Mouse (Mus musculus): ENCODE results near the gene Ccn6. TPM values are rescaled to one million over a fixed set of nuclear protein-coding genes. Genes with fewer than 3 reads are reported as not detected.

Ccn6 gene
- polyA plus RNA-seq, 1 experiment = 0.05 TPM

DNA sequence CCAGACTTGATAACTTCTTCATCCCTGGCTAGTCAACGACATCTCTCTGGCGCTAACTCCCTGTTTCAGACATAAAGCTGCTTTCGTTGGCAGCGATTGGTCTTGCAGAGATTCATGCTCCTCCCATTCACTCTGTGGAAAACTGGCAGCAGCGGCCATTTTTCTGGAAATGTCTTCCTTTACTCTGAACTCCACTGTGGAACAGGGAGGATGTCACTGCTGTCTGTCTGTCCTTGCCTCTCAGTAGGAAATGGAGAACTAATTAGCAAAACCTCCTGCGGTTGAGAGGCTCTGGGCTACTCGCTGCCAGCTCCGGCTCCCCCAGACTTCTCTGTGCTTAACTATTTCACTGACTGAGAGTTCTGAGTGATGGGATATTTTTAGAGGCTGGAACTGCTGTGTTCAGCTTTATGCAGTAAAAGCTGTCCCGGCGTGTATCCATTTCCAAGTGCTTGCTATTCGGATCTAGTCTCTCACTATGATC, 2.1 kb upstream of the Ccn6 start:
- no peaks in the 10 kb centered on the region for H3K27me3 ChIP-seq (ENCODE audit: control insufficient read depth, insufficient read depth, low read length)
- peaks cover under 1% of the 10 kb centered on the region; the same call in 1 of the 2 replicates for H3K4me1 ChIP-seq (ENCODE audit: control insufficient read depth, insufficient read depth, insufficient read length)
- H3K36me3 ChIP-seq (ENCODE audit: control insufficient read depth, insufficient read depth, low read length) = no peaks in the 10 kb centered on the region
- 41% methylated on average over 11 of the region's 11 CpGs for WGBS
- no peak overlapping the region for H3K27ac ChIP-seq (ENCODE audit: insufficient read depth, low read length)
- TF ChIP-seq POLR2A (IDR thresholded peaks at IDR 0.05; ENCODE audit: low read depth, low read length) (no peak), CTCF (IDR thresholded peaks at IDR 0.05; ENCODE audit: extremely low read depth, insufficient read depth, insufficient read length, insufficient replicate concordance) (no peak)
- H3K4me3 ChIP-seq (ENCODE audit: extremely low read depth, insufficient read depth, insufficient read length) = no peak overlapping the region
- no peak for DNase-seq (ENCODE audit: low read depth in 1 of 2, low spot score in 2 of 2)

DNA sequence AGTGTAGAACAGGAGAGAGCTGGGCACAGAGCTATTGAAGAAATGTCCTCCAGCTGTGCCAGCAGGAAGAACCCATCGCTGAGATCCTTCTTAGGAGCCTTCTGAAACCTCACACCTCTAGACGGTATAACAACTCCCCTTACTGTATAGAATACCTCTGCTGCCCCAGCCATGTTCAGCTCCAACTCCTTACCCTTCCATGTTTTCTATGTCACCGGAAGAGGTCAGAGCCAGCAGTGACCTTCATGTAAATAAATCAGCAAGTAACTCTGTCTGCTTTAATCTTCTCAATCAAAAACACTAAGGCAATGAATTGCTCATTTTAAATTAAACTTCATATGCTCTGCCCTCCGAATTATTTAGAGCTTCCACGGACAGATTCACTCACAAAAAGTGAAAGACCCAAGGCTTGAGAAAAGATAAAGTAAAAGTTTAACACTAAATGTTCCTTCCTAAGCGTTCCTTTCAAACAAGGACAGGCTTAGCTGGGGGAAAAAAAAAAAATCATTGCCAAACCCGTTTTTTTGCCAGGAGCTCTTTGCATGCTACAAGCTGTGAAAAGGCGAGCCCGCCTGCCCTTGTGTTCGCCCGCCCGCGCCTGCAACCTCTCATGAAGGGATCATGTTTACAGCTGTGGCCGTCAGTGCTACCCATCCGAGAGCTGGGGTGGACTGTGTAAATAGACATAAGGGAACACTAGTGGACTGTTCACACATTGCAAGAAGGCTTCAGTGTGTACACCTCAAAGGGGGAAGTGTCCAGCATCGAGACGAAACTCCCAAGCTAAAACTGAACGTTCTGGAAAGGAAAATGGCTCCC, 719 bp downstream of the Ccn6 start:
- H3K4me3 ChIP-seq (ENCODE audit: extremely low read depth, insufficient read depth, insufficient read length) = no peak overlapping the region
- H3K36me3 ChIP-seq (ENCODE audit: control insufficient read depth, insufficient read depth, low read length) = no peaks in the 10 kb centered on the region
- TF ChIP-seq CTCF (IDR thresholded peaks at IDR 0.05; ENCODE audit: extremely low read depth, insufficient read depth, insufficient read length, insufficient replicate concordance) (no peak), POLR2A (IDR thresholded peaks at IDR 0.05; ENCODE audit: low read depth, low read length) (no peak)
- H3K27ac ChIP-seq (ENCODE audit: insufficient read depth, low read length) = no peak overlapping the region
- WGBS = 80% methylated on average over 18 of the region's 18 CpGs
- H3K27me3 ChIP-seq (ENCODE audit: control insufficient read depth, insufficient read depth, low read length) = no peaks in the 10 kb centered on the region
- H3K4me1 ChIP-seq (ENCODE audit: control insufficient read depth, insufficient read depth, insufficient read length) = no peaks in the 10 kb centered on the region
- no peak for DNase-seq (ENCODE audit: low read depth in 1 of 2, low spot score in 2 of 2)

GRCm38 (mm10) chr10:39161406-39161805, 2.2 kb downstream of the Ccn6 start:
- Histone ChIP-seq H3K4me1 (ENCODE audit: control insufficient read depth, insufficient read depth, insufficient read length) (no peaks in the 10 kb centered on the region), H3K4me3 (ENCODE audit: extremely low read depth, insufficient read depth, insufficient read length) (no peak overlapping the region), H3K27ac (ENCODE audit: insufficient read depth, low read length) (no peak overlapping the region), H3K27me3 (ENCODE audit: control insufficient read depth, insufficient read depth, low read length) (no peaks in the 10 kb centered on the region), H3K36me3 (ENCODE audit: control insufficient read depth, insufficient read depth, low read length) (no peaks in the 10 kb centered on the region)
- no peak for DNase-seq (ENCODE audit: low read depth in 1 of 2, low spot score in 2 of 2)
- no peak for TF ChIP-seq POLR2A (IDR thresholded peaks at IDR 0.05; ENCODE audit: low read depth, low read length)
- TF ChIP-seq CTCF (IDR thresholded peaks at IDR 0.05; ENCODE audit: extremely low read depth, insufficient read depth, insufficient read length, insufficient replicate concordance) = no peak
- WGBS = 93% methylated on average over 1 of the region's 1 CpGs

- no peak overlapping the region for H3K27ac ChIP-seq (ENCODE audit: insufficient read depth, low read length)
- no peaks in the 10 kb centered on the region for H3K36me3 ChIP-seq (ENCODE audit: control insufficient read depth, insufficient read depth, low read length)
- H3K4me1 ChIP-seq (ENCODE audit: control insufficient read depth, insufficient read depth, insufficient read length) = no peaks in the 10 kb centered on the region
- DNase-seq (ENCODE audit: low read depth in 1 of 2, low spot score in 2 of 2) = no peak
- H3K4me3 ChIP-seq (ENCODE audit: extremely low read depth, insufficient read depth, insufficient read length) = no peak overlapping the region
- TF ChIP-seq POLR2A (IDR thresholded peaks at IDR 0.05; ENCODE audit: low read depth, low read length) = no peak
- H3K27me3 ChIP-seq (ENCODE audit: control insufficient read depth, insufficient read depth, low read length) = no peaks in the 10 kb centered on the region
- WGBS = 83% methylated on average over 12 of the region's 12 CpGs
These were observed 5.3 kb downstream of the Ccn6 start for GRCm38 (mm10) chr10:39158306-39158705.

GRCm38 (mm10) chr10:39157321-39157720, 6.3 kb downstream of the Ccn6 start:
- DNase-seq (ENCODE audit: low read depth in 1 of 2, low spot score in 2 of 2) = no peak
- Histone ChIP-seq H3K36me3 (ENCODE audit: control insufficient read depth, insufficient read depth, low read length) (no peaks in the 10 kb centered on the region), H3K4me3 (ENCODE audit: extremely low read depth, insufficient read depth, insufficient read length) (no peak overlapping the region), H3K4me1 (ENCODE audit: control insufficient read depth, insufficient read depth, insufficient read length) (no peaks in the 10 kb centered on the region), H3K27me3 (ENCODE audit: control insufficient read depth, insufficient read depth, low read length) (no peaks in the 10 kb centered on the region), H3K27ac (ENCODE audit: insufficient read depth, low read length) (no peak overlapping the region)
- TF ChIP-seq CTCF (IDR thresholded peaks at IDR 0.05; ENCODE audit: extremely low read depth, insufficient read depth, insufficient read length, insufficient replicate concordance) = no peak
- no peak for TF ChIP-seq POLR2A (IDR thresholded peaks at IDR 0.05; ENCODE audit: low read depth, low read length)
- WGBS = 94% methylated on average over 1 of the region's 1 CpGs

DNA sequence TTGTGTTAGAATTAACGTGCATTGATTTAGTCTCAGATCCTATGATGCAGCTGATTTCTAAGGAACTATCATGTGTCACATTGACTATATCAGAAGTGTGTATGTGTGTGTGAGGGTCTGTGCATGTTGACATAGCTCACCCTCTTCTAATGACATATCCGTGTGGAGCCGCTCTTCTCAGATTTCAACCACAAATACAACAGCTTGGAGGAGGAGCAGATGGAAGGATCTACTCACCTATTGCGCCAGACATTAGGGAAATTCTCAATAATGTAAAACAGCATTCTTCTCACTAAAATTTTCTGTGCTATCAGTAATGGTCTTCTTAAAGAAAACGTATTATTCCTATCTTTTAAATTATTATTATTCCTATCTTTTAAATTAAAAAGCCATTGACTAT, 6.9 kb downstream of the Ccn6 start:
- 87% methylated on average over 5 of the region's 5 CpGs for WGBS

GRCm38 (mm10) chr10:39142216-39142615, 21.4 kb downstream of the Ccn6 start:
- Histone ChIP-seq H3K4me1 (ENCODE audit: control insufficient read depth, insufficient read depth, insufficient read length) (no peaks in the 10 kb centered on the region), H3K27me3 (ENCODE audit: control insufficient read depth, insufficient read depth, low read length) (no peaks in the 10 kb centered on the region), H3K4me3 (ENCODE audit: extremely low read depth, insufficient read depth, insufficient read length) (no peak overlapping the region), H3K36me3 (ENCODE audit: control insufficient read depth, insufficient read depth, low read length) (peaks cover 7% of the 10 kb centered on the region), H3K27ac (ENCODE audit: insufficient read depth, low read length) (no peak overlapping the region)
- WGBS = 95% methylated on average over 12 of the region's 12 CpGs
- DNase-seq (ENCODE audit: low read depth in 1 of 2, low spot score in 2 of 2) = no peak
- TF ChIP-seq POLR2A (IDR thresholded peaks at IDR 0.05; ENCODE audit: low read depth, low read length) (no peak), CTCF (IDR thresholded peaks at IDR 0.05; ENCODE audit: extremely low read depth, insufficient read depth, insufficient read length, insufficient replicate concordance) (no peak)

More for the DNA sequence above, 6.9 kb downstream of the Ccn6 start:
- H3K27me3 ChIP-seq (ENCODE audit: control insufficient read depth, insufficient read depth, low read length) = no peaks in the 10 kb centered on the region
- no peak overlapping the region for H3K27ac ChIP-seq (ENCODE audit: insufficient read depth, low read length)
- no peak for TF ChIP-seq POLR2A (IDR thresholded peaks at IDR 0.05; ENCODE audit: low read depth, low read length)
- no peak for TF ChIP-seq CTCF (IDR thresholded peaks at IDR 0.05; ENCODE audit: extremely low read depth, insufficient read depth, insufficient read length, insufficient replicate concordance)
- no peaks in the 10 kb centered on the region for H3K4me1 ChIP-seq (ENCODE audit: control insufficient read depth, insufficient read depth, insufficient read length)
- no peak for DNase-seq (ENCODE audit: low read depth in 1 of 2, low spot score in 2 of 2)
- no peaks in the 10 kb centered on the region for H3K36me3 ChIP-seq (ENCODE audit: control insufficient read depth, insufficient read depth, low read length)
- H3K4me3 ChIP-seq (ENCODE audit: extremely low read depth, insufficient read depth, insufficient read length) = no peak overlapping the region
